Mouse (Mus musculus) lung, embryonic 14.5 days (tissue): Measurements from ENCODE around the gene Gm20388. TPM values are rescaled to one million over a fixed set of nuclear protein-coding genes. Genes with fewer than 3 reads are reported as not detected.
A peak's percentile ranks its signal among the peaks of the same experiment; 100 is the strongest.

Experiments
- ATAC-seq: fragments of 200-750 bp; cut with Nextera tagmentation; 2 replicates; pipeline ENCODE4 v1.8.0; 2017; ENCODE audit warnings: mild to moderate bottlenecking, moderate TSS enrichment, moderate library complexity; ENCODE audit not compliant: insufficient read depth
- DNase-seq: peaks from one replicate; pipeline ENCODE4 v3.0.0-alpha.2; 2015
- H3K27ac ChIP-seq: fragments of 300-500 bp; sonication (generic); 2 replicates; pipeline ENCODE4 v1.5.1; 2014; ENCODE audit warnings: low read depth, mild to moderate bottlenecking, moderate library complexity
- H3K27me3 ChIP-seq: fragments of 300-500 bp; sonication (generic); 2 replicates; pipeline ENCODE4 v1.6.1; 2014; ENCODE audit warnings: low read length, control low read depth; ENCODE audit not compliant: insufficient read depth
- H3K36me3 ChIP-seq: fragments of 300-500 bp; sonication (generic); 2 replicates; pipeline ENCODE4 v1.6.1; 2014; ENCODE audit warnings: control low read depth; ENCODE audit not compliant: insufficient read depth
- H3K4me1 ChIP-seq: fragments of 300-500 bp; sonication (generic); 2 replicates; pipeline ENCODE4 v1.6.1; 2014; ENCODE audit warnings: antibody characterized with exemption, control low read depth; ENCODE audit not compliant: insufficient read depth
- H3K4me2 ChIP-seq: fragments of 300-500 bp; sonication (generic); 2 replicates; pipeline ENCODE4 v1.6.1; 2014; ENCODE audit warnings: mild to moderate bottlenecking
- H3K4me3 ChIP-seq: fragments of 300-500 bp; sonication (generic); 2 replicates; pipeline ENCODE4 v1.5.1; 2014; ENCODE audit warnings: low read depth, low read length
- H3K9ac ChIP-seq: fragments of 300-500 bp; sonication (generic); 2 replicates; pipeline ENCODE4 v1.6.1; 2014
- H3K9me3 ChIP-seq: fragments of 300-500 bp; sonication (generic); 2 replicates; pipeline ENCODE4 v1.6.1; 2016; ENCODE audit warnings: low read depth, low read length, control low read depth
- CTCF ChIP-seq: IDR thresholded peaks from 2 replicates; pipeline ENCODE4 v1.5.1; 2016; ENCODE audit warnings: antibody characterized with exemption, low read depth
- WGBS: fragments of 180-500 bp; shearing (Covaris S2); extraction: QIAGEN DNeasy Blood & Tissue Kit; methylation state at CpG from one replicate; pipeline ENCODE4 v1.1.7; 2014; 5-methylcytosine and 5-hydroxymethylcytosine counted together
- polyA plus RNA-seq: library from polyadenylated mRNA; unstranded; fragments of >200 nt; fragmentation: Nextera tagmentation; extraction: Ambion mirVana; gene quantifications from 2 replicates; pipeline ENCODE4 v1.2.1, GENCODE M21; 2014

The Gm20388 gene
- polyA plus RNA-seq, 1 experiment from 2014 or later, result not detected

DNA sequence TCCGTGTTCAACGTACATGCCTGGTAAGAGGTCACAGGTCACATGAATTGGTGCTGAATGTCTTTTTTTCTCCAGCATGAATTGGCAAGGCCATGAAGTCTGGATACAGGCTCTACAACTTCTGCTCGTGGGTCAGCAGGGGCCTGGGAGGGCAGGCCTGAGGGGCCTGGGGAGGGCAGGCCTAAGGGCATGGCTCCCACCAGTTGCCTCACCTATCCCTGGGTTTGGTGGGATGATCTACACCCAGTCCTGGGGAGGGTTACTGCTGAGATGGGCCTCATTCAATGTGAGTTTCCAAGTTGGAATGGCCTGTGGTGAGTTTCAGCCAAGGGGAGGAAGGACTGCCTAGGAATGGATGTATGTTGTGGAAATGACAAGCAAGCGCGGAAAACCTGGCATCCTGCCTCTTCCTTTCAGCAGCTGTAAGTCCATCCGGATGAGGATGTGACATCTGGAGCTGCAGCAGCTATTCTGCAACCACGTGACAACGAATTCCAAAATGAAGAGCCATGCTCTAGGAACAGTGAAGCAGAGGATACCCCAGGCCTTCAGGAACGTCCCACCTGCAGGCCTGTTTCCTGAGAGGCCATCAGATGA, 3492.2 kb downstream of the Gm20388 start:
- ATAC-seq (no peak), DNase-seq (peak; percentile 27)
- H3K4me3 ChIP-seq, result no peak overlapping the region
- 77% methylated on average over 9 of the region's 9 CpGs for WGBS
- no peak overlapping the region for H3K27ac ChIP-seq
- no peak overlapping the region for H3K4me2 ChIP-seq
- H3K9ac ChIP-seq, result no peak overlapping the region
- peaks cover 52% of the 10 kb centered on the region for H3K36me3 ChIP-seq
- no peaks in the 10 kb centered on the region for H3K9me3 ChIP-seq
- no peaks in the 10 kb centered on the region for H3K4me1 ChIP-seq
- no peak for TF ChIP-seq CTCF
- no peaks in the 10 kb centered on the region for H3K27me3 ChIP-seq

DNA sequence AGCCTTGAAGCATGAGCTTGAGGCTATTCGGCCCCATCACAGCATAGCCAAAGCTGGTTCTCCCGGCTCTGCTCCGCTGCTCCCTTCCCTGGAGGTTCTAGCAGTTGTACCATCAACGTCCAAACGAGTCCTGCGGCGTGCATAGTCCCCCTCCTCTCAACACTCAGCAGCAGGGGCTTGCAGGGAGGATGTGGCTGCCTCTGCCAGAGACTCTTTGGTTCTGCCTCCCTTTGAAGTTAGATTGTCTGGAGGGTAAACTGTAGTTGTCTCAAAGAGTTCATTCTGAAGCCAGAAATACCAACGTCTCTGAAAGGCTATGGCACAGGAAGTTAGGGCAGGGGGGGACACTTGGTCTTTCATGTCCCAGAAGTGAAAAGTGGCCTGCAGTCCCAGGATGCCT, 3493.9 kb downstream of the Gm20388 start:
- H3K4me3 ChIP-seq, result no peak overlapping the region
- no peak for TF ChIP-seq CTCF
- WGBS, result 49% methylated on average over 8 of the region's 8 CpGs
- DNase-seq (no peak), ATAC-seq (no peak)
- H3K4me1 ChIP-seq, result no peaks in the 10 kb centered on the region
- no peaks in the 10 kb centered on the region for H3K9me3 ChIP-seq
- no peak overlapping the region for H3K4me2 ChIP-seq
- no peak overlapping the region for H3K9ac ChIP-seq
- H3K36me3 ChIP-seq, result peaks cover 35% of the 10 kb centered on the region
- no peak overlapping the region for H3K27ac ChIP-seq
- peaks cover 10% of the 10 kb centered on the region for H3K27me3 ChIP-seq

DNA sequence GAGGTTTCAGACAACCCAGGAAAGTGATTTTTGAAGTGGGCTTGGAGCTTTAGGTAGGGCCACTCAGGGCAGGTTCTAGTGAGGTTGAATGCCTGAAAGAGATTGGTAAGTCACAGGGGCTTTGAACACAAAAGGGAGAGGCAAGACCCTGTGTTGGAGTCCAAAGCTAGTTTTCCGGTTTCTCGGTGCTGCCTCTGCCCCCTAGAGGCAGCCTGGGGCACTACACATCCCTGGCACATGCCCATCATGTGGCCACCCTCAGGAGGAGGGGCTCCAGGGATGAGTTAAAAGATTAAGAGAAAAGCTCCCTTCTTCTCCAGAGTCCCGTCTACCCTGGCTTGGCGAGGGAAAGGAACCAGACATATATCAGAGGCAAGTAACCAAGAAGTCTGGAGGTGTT, 3496.1 kb downstream of the Gm20388 start, which contains the start of gene Mc1r:
Mc1r (plus strand) TSS at position 322 of the 400 bp plus-strand sequence.
- DNase-seq (peak; percentile 75), ATAC-seq (no peak)
- H3K36me3 ChIP-seq, result peaks cover 17% of the 10 kb centered on the region
- H3K9me3 ChIP-seq, result no peaks in the 10 kb centered on the region
- no peaks in the 10 kb centered on the region for H3K4me1 ChIP-seq
- H3K27ac ChIP-seq, result no peak within 1 kb of the TSS
- peak; percentile 83 for TF ChIP-seq CTCF
- H3K9ac ChIP-seq, result no peak within 1 kb of the TSS
- no peak within 1 kb of the TSS for H3K4me3 ChIP-seq
- WGBS, result 5% methylated on average over 4 of the region's 4 CpGs
- H3K27me3 ChIP-seq, result peaks cover 33% of the 10 kb centered on the region
- H3K4me2 ChIP-seq, result no peak within 1 kb of the TSS

DNA sequence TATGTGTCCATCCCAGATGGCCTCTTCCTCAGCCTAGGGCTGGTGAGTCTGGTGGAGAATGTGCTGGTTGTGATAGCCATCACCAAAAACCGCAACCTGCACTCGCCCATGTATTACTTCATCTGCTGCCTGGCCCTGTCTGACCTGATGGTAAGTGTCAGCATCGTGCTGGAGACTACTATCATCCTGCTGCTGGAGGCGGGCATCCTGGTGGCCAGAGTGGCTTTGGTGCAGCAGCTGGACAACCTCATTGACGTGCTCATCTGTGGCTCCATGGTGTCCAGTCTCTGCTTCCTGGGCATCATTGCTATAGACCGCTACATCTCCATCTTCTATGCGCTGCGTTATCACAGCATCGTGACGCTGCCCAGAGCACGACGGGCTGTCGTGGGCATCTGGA, 3497.0 kb downstream of the Gm20388 start:
- ATAC-seq, result no peak
- H3K4me3 ChIP-seq, result no peak overlapping the region
- no peak overlapping the region for H3K4me2 ChIP-seq
- H3K9me3 ChIP-seq, result no peaks in the 10 kb centered on the region
- no peak for DNase-seq
- 85% methylated on average over 13 of the region's 13 CpGs for WGBS
- no peaks in the 10 kb centered on the region for H3K4me1 ChIP-seq
- no peak overlapping the region for H3K9ac ChIP-seq
- H3K27me3 ChIP-seq, result peaks cover 41% of the 10 kb centered on the region
- no peak for TF ChIP-seq CTCF
- no peak overlapping the region for H3K27ac ChIP-seq
- H3K36me3 ChIP-seq, result peaks cover 9% of the 10 kb centered on the region

DNA sequence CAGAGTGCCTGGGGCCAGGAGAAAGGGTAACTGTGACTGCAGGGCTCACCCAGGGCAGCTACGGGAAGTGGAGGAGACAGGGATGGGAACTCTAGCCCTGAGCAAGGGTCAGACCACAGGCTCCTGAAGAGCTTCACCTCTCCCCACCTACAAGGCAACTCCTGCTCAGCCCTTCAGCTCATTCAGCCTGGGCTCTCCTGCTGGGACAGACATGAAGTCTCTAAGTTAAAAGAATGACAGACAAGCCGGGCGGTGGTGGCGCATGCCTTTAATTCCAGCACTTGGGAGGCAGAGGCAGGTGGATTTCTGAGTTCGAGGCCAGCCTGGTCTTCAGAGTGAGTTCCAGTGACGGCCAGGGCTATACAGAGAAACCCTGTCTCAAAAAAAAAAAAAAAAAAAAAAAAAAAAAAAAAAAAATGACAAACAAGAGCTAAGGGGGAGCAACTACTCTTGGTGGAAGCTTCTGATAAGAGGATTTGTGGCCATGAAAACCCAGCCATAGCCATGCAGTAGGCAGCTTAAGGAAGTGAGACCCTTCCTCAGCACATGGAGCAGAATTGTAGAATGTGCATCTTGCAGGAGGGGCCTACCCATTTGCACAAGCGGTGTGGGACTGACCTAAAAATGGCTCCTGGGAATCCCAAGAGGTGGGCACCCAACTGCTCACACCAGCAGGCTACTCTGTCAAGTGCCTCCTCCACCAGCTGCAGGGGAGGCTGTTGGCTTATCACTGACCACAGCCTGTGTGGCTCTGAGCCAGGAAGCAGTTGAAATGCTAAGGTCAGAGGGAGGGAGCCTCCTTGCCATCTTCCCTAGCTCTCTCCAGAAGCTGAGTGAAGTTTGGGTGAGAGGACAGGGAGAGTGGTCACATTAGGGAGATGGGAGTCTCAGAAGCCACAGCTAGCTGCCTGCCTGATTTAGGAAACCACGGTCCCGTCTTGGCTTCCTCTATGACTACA, 3498.2 kb downstream of the Gm20388 start:
- H3K36me3 ChIP-seq, result no peaks in the 10 kb centered on the region
- no peaks in the 10 kb centered on the region for H3K4me1 ChIP-seq
- H3K4me3 ChIP-seq, result no peak overlapping the region
- peaks cover 54% of the 10 kb centered on the region for H3K27me3 ChIP-seq
- TF ChIP-seq CTCF, result no peak
- H3K27ac ChIP-seq, result no peak overlapping the region
- WGBS, result 69% methylated on average over 9 of the region's 9 CpGs
- H3K9ac ChIP-seq, result no peak overlapping the region
- DNase-seq, result no peak
- ATAC-seq, result no peak
- H3K4me2 ChIP-seq, result no peak overlapping the region
- H3K9me3 ChIP-seq, result no peaks in the 10 kb centered on the region

DNA sequence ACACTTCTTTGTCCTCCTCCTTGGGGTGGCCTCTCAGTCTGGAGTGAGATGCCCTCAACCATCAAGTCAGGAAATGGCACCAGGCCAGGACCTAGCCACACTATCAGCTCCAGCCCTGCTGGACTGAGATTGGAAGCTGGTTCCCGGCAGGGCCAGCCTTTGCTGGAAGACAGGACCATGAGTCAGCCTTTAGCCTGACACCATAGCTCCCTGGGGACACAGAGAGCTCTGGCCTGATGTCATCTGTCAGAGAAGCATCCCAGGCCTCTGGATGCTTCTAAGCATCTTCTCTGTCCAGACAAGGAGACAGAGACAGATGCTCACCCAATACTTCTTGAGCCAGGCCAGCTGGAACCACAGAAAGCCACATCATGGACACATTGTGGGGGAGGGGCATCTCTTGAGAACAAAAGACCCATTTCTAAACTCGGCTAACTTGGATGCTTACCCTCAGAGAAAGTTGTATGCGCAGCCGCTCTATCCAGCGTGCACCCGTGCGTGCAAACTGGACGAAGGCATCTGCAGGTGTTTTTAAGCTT, 3499.5 kb downstream of the Gm20388 start:
- Histone ChIP-seq H3K9ac (no peak overlapping the region), H3K4me3 (no peak overlapping the region), H3K27ac (no peak overlapping the region), H3K4me1 (no peaks in the 10 kb centered on the region), H3K9me3 (no peaks in the 10 kb centered on the region), H3K4me2 (no peak overlapping the region), H3K27me3 (peaks cover 59% of the 10 kb centered on the region), H3K36me3 (no peaks in the 10 kb centered on the region)
- WGBS, result 70% methylated on average over 8 of the region's 8 CpGs
- TF ChIP-seq CTCF, result no peak
- DNase-seq (peak; percentile 21), ATAC-seq (no peak)

DNA sequence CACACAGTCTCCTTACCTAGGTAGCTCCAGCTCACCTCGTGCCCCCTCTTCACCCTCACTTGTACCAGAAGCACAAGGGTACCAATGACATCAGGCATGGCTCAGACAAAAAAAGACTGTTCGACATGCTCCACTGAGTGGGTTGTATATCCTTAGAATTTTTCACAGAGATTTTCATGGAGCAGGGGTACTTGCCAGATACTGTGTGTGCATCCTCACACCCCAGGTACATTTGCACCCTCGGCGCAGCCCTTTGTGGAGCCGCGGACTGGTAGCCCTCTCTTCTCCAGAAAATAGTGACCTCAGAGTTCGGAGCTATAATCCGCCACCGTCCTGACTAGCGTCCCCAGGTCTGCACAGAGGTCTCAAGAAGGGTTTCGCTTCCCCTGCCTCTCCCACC, 3500.1 kb downstream of the Gm20388 start:
- Histone ChIP-seq H3K4me3 (peak overlapping the region; percentile 24; the same call in 1 of the 2 replicates), H3K36me3 (no peaks in the 10 kb centered on the region), H3K27me3 (peaks cover 59% of the 10 kb centered on the region), H3K4me1 (no peaks in the 10 kb centered on the region), H3K9me3 (no peaks in the 10 kb centered on the region), H3K4me2 (peak overlapping the region; percentile 53), H3K9ac (no peak overlapping the region), H3K27ac (no peak overlapping the region)
- no peak for ATAC-seq
- no peak for TF ChIP-seq CTCF
- 13% methylated on average over 11 of the region's 11 CpGs for WGBS
- DNase-seq, result no peak
